Mouse (Mus musculus): ENCODE measurements around the gene Per2.

- no peak for TF ChIP-seq POLR2A (IDR thresholded peaks at IDR 0.05; ENCODE audit: low read depth, low read length)
- TF ChIP-seq CTCF (conservative IDR thresholded peaks at IDR 0.05; ENCODE audit: insufficient read depth, insufficient read length, low read depth, low read length): no peak
These were observed 29.9 kb downstream of the Per2 start for GRCm38 (mm10) chr1:91429212-91429611.
